Mouse (Mus musculus) Muller cell, postnatal 12 days (primary cell): Measurements from ENCODE around the gene Il18.

ENCODE experiments used
- DNase-seq: peaks from one replicate; pipeline ENCODE4 v3.0.0-alpha.2; 2015; ENCODE audit errors: inconsistent ontology term

Il18 gene

DNA sequence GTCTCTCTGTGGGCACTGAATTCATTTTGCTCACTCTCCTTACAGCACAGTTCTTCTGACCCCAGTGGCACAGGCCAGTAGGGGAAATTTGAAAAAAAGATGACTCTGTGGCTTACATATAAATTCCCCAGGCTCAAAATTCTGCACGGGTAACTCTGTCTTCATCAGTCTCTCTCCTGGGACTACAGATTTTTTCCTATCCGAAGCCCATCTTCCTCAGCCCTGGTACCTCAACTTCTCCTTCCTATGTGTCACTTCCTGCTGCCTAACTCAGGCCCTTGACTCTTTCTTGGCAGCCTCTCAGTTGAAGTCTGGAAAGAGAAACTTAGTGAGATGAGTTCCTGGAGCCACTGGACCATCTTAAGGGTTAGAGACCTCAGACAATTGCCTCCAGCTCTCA, 1.1 kb upstream of the Il18 start:
- DNase-seq: no peak

DNA sequence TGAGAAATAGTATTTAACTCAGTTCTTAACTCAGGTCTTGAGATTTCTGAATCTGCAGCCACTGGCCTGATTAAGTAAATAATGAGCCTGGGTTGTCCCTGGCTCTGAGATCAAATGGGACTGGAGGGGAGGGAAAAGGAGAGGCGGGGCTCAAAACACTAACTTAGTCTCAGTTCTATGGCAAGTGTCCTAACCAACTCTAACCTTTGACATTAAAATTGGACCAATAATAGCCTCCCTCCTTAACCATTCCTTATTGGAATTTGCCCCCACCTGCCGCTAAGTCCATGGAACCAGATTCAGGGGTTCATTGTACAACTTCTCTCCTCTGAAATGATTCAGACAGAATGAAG, 443 bp downstream of the Il18 start, which contains the start of gene Bco2:
TSS of gene Bco2 (minus strand) at position 88 of the 353 bp plus-strand sequence.
- DNase-seq: no peak

DNA sequence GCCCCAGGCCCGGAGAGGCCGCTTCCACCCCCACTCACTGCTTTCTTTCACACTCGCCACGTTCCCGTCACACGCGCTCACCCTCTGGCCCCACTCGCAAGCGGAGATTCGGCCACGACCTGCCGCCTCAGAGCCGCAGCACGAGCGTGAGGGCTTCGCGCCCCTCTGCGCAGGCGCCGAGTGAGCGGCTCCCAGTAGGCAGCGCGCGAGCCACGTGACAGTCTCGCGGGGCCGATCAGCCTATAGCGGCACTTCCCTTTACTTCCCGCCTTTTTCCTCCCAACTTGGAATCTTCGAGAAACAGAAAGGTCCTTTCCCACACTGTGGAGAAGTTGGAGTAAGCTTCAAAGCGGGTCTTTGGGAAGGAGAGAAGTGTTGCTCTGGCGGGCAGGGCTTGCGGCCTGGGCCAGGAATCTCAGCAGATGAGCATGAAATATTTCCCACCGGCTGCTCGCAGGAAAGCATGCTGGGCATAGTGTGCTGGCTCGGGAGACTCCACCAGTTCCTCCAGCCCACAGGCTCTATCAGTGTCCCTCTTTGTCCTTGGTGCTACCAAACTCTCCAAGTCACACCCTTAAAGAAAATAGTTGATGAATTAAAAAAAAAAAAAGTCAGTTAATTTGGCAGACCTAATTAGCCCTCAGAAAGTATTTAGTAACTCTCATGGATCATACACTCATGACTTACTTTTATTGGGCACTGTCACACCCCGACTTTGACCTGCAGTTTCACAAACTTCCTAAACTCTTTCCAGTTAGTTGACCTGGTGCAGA, 6.7 kb downstream of the Il18 start, which contains the start of gene Tex12:
TSS of gene Tex12 (minus strand) at position 181 of the 773 bp plus-strand sequence.
- DNase-seq: no peak

DNA sequence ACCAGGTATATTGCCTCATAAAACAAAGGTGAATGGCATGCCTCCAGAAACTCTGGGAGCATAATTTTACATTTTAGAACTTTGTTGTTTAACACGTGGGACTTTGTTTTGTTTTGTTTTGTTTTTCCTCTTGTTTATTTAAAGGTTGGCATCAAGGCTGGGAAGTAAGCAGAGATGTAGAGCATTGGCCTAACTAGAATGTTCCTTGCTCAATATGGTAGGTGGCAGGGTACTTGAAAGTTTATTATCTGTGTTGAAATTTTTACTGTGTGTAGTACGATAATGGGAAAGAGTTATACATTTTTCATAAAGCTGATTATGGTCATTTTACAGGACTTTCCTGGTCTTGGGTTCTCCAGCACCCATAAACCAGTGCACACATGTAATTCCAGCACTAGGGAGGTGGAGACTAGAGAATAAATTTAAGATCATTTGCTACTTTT, 7.3 kb downstream of the Il18 start:
- no peak for DNase-seq

DNA sequence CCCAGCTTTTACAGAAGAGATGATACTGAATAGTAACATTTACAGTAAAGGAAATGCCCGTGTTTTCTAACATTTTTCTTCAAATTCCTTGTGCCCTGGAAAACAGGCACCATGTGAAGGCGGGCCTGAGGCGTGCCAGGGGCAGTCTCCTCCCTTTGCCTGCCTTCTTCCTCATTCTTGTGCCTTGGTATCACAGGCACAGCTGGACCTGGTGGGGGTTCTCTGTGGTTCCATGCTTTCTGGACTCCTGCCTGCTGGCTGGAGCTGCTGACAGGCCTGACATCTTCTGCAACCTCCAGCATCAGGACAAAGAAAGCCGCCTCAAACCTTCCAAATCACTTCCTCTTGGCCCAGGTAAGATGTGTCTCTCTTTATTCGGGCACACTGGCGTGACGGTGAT, 10.5 kb downstream of the Il18 start:
- DNase-seq: peak; percentile 48

DNA sequence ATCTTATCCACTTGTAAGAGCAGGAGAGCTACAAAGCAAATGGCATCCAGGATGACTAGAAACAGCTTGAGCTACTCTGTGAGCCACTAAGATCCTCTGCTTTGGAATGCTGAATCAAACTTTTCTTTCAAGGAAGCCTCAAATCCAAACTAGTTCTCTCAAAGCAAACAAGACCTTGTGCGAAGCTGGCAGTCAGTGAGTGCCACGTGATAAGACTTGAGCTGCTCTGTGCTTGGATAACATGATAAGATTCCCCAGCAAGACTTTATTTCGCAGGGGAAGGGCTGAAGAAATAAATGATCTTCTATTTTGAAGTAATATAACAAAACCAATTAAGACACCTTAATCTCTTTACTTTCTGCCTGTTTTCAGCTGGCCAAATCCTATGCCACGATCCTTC, 11.3 kb downstream of the Il18 start:
- no peak for DNase-seq

DNA sequence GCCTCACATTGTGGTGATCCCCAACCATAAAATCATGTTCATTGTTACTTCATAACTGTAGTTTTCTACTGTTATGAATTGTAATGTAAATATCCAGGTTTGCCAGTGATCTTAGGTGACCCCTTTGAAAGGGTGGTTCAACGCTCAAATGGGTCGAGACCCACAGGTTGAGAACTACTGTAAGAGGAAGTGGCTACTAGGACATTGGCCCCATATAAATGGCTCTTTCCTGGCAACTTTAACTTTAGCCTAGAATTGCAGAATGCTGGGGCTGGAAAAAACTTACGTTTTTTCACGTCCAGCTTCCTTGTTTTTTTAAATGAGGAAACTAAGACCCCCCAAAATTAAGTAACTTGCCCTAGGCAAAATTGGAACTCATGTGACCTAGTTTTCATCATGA, 12.7 kb downstream of the Il18 start:
- no peak for DNase-seq

DNA sequence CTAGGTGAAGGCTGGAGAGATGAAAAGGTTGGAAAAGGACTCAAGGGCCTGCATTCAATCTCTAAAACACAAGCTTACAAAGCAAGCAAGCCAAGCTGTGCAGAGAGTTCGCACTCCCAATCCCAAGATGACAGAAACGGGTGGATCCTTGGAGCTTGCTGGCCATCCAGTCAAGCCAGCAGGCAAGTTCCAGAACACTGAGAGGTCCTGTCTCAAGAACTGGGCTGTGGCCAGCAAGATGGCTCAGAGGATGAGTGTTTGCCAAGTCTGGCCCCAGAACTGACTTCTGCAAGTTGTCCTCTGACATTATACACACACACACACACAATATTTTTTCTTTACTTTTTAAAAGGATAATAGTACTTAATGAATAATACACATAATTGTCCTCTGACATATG, 13.3 kb downstream of the Il18 start:
- DNase-seq: no peak

DNA sequence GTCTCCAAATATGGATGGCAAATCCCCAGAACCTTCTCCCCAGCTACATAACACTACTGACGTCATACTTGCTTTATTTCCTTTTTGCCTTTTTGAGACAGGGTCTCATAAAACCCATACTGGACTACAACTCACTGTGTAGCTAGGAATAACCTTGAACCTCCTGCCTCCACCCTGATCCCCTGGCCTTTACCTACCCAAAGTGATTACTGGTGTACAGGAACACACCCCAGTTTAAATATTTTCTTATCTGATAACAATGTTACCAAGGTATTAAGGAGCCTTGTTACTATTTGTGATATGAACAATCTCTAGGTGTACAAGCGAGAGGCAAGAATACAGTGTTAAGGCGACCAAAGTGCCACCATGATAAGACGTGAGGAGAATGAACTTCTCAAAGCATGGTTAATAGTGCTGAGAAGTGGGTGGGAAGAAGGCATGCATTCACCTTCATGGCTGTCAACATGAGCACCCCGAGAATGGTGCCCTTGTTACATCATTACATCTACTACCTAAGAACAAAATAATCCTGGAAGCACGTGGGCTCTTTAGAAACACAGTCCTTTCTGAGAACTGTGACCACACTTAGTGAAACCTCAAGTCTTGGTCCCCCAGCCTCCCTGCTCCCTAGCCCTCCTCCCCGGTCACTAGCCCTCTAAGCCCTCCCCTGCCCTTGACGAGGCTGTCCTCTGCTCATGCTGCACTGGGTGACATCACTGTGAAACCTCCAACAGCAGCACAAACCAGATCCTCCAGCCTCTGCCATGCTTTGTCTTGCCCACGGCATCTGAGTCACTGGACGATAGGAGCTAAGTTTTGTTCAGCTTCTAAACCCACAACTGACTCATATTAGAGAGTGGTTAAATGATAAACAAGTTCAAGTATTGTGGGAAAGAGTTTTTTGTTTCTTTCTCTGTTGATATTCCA, 15.2 kb downstream of the Il18 start:
- peak; percentile 72 for DNase-seq

DNA sequence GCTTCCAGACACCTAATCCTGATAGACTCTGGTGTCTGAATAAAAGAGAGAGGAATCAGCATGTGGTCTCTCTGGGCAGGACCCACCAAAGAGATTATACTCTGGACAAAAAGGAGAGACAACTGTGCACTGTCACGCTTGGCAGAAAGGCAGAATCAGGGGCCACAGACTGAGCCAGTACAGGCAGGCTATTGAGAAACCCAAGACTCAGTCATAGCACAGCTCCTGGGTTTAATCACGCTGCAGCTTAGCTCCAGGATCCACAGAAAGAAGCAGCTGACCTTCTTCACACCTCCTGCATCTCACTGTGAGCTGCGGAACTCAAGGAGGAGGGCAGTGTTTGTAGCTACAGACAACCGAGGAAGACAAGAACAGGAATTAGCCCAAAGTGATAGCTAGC, 25.7 kb downstream of the Il18 start:
- no peak for DNase-seq

DNA sequence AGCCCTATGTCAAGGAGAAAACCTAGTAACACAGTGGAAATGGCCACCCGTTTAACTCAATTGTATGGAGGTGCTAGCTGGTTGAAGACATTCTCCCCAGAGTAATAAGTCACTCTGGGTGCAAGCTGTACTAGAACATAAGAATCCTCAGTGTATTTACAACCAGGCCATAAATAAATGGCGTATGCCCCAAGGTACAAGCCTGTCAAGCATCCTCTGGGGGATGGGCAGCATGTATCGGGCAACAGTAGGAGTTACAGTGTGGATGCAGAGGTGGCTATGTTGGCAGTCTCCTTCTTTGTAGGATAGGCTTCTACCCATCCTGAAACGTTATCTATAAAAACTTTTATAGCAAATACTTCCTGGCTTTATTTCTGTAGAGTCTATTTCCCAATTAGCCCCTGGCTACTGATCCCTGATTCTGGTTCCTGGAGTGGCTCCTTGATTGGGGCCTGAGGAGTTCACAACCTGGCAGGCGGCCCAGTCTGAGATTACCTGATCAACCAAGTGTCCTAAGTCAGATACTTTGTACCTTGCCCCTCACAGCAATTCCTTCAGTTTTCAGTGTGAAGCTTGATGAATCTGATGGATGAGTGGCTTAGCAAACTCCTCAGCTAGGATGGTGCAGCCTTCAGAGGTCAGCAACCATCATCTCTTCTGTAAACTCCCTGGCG, 30.7 kb downstream of the Il18 start:
- no peak for DNase-seq

DNA sequence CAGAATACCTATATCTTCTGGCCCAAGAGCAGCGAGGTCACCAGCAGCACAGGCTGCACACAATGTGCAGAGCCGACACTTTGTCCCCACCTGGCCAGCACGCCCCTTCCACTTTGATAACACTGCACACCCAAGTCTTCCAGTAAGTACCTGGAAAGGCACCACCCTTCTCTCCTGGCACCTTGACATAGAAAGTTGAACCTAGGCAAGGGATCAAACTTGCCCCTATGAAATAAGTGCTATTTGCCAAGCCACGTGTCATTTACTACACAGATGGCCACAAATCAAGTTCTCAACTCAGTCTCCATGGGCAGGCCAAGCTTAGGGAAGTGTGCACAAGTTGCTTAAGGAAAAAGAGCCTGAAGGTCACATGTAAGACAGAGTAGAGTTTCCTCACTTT, 32.3 kb downstream of the Il18 start:
- DNase-seq: no peak

DNA sequence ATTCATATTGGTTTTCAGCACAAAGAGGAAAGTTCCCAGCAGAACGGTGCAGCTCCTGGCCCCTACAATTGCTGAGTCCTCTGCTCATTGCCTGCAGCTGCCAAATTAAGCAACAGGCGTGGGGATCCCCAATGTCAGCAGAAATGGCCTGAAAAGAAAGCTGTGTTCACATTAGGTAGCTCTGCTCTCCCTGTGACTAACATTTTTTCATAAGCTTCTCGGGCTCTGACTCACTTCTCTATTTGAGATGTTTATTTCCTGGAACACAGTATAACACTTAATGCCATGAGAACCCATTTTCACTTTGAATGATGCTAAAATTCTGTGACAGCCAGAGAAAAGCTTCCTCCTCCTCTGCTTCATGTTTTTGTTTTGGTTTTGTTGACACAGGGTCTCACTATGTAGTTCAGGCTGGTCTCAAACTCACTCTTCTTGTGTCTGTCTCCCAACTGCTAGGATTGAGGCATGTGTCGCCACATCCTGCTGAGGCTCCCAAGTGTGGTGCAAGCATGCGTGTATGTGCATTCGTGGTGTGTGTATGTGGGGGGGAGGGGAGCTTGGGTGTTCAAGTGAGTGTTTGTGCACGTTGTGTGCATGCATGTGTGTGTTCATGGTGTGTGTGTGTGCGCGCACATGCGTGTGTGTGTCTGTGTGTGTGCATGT, 36.4 kb downstream of the Il18 start:
- peak; percentile 78 for DNase-seq

DNA sequence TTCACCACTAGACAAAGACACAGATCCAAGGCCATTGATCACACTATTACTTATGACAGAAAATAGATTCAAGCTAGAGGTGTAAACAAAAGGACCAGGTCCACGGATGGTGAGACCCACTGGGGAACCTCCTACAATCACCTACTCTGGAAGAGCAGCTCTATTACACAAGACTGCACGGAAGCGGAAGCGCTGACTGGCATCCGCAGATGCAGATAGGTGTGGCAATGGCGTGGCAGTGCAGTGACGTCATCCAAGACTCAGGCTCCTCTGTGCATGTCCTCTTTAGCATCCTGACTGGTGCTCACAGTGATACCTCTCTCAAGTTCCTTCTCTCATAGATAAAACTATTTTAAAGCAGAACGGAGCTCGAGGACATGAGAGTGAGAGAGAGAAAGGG, 38.3 kb downstream of the Il18 start:
- no peak for DNase-seq

DNA sequence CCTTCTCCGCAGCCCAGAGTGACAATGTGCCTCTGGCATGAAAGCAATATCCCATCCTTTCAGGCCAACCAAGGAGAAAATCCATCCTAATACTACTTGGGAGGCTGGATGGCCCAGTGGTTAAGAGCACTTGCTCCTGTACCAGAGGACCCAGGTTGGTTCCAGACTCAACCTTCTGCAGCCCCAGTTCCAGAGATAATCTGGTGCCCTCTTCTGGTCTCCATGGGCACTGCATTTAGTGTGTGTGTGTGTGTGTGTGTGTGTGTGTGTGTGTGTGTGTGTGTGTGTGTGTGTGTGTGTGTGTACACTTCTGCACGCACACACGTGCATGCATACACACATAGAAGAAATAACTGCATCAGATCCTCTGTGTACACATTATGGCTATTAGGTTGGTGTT, 38.9 kb downstream of the Il18 start:
- DNase-seq: no peak

DNA sequence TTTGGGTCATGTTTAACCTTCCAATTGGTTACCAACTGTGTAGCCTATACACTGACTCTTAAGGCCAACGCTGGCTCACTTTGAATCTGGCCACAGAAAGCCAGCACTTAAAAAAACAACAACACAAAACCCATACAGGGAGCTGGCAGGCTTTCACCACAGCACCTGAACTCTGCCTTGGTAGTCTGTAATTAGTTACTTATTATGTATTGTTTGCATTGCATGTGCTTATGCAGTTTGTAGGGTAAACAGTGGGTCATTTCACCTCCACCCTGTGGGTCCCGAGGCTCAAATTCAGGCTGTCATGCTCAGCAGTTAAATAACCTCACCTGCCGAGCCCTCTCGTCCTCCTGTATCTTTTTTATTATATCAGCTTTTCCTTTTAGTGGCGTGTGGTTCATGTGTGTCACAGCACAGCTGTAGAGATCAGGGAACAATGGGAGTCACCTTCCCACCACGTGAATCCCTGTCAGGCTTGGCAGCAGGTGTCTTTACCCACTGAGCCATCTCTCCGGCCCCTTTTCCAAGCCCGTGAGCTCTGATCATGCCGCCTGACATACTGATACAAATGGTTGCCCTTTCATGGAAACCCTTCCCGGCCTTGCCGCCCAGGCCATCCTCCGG, 40.3 kb downstream of the Il18 start:
- no peak for DNase-seq

DNA sequence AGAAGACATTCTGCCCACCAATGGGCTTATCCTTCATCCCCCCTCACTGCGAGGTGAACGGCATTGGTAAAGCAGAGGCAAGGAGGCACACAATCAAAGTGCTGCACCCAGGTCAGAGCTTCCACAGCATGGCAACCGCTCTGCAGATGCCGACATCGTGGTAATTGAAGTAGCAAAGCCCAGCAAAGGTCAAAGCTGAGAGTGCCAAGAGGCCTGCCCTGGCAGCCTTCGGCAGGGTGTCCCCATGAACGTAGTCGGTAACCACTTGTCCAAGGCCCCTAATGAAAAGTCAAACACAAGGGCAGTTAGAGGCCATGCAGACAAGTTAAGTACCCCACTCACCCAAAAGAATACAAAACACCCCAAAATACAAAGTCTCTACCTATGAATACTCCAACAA, 42.3 kb downstream of the Il18 start:
- DNase-seq: no peak

DNA sequence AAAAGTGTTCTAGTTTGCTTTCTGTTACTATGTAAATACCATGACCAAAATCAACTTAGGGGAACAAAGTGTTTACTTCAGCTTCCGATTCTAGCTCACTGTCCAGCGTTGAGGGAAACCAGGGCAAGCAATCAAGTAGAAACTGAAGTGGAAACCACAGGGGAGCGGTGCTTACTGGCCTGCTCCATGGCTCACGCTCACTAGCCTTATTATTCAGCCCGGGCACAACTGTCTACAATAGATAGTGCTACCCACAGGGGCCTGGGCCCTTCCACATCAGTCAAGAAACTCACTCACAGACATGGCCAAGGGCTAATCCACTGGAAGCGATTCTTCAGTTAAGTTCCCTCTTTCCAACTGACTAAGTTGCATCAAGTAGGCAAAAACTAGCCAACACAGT, 46.9 kb downstream of the Il18 start:
- DNase-seq: peak; percentile 11

DNA sequence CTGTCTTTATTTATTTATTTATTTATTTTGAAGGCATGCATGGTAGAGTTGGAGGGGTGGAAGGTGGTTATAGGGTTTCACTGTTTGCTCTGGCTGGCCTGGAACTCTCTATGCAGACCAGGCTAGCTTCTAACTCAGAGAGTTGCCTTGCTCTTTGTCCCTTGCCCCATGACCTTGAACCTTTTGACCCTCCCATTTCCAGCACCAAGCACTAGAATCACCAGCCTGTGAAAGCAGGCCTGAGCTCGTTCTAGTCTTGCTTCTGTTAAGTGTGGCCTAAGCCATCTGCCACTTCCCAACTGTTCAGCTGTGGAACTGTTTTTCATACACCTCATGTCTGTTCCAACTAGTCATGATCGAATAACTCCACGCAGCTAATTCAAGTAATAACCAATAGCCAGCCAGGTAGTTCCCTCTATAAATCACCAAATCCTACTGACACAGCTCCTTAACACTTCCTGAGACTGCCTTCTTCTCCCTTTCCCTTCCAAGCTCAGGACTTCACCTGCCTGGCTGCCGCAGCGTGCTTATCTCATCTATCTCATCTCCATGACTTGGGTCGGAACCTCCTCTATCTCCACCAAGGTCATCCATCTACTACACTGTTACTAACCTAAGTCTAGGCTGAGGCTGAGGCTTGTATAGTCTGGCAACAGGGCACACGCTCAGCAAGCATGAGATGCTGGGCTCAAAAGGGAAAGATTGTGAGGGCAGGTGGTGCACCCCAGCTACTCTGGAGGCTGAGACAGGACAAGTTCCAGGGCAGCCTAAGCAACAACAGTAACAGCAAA, 47.6 kb downstream of the Il18 start:
- DNase-seq: no peak

DNA sequence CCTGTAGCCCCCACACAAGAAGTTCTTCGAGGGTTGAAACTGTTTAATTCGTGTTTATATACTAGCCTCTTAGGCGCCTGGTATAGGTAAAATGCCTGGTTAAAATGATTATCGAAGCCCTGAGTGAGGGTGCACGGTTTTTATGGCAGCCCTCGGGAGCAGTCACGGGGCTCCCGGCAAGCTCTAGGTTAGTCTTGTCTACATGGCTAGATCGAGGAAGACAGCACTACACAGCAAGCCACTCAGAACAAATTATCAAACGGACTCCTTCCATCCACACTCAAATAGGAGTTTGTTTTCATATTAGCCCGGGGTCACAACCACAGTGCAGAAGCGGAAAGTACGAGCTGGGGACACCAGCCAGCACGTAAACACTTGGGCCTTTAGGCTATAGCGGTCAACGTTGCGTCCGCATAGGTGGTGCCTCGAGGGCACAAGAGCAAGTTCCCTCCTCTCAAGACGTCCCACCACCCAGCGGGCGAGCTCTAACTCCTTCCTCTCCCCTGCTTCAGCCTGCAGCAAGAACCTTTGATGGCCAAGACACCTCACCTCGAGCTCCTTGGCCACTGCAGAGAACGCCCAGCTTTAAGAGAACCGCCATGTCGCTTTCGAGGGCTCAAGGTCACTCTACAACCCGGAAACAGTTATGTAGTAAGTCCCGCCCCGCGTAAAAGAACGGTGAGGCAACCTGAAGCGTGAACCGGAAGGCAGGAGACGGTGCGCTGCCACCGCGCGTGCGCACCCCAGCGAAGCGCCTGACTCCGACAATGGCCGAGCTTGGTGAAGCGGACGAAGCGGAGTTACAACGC, 48.8 kb downstream of the Il18 start, which contains the start of the genes Sdhd and Timm8b:
TSS of gene Sdhd (minus strand) at position 624 of the 809 bp plus-strand sequence.
TSS of gene Timm8b (plus strand) at position 722 of the 809 bp plus-strand sequence.
- peak; percentile 94 for DNase-seq
